ENCODE assay signal across 19 mouse cellular contexts in genomic region chr19:43926141-43926987, GRCm38 (mm10). TPM values are rescaled to one million over a fixed set of nuclear protein-coding genes. Genes with fewer than 3 reads are reported as not detected.
A peak's percentile ranks its signal among the peaks of the same experiment; 100 is the strongest.
DNase-seq lines count a peak whose midpoint lies in the region; ATAC-seq and TF ChIP-seq lines count a peak whose summit lies in the region.
"Had no signal": no experiment of that assay in that cellular context is flagged by ENCODE, and none has a peak within 500 bp of the region (broad histone marks: within the 10 kb centered on the region; RNA-seq: fewer than 3 reads in every experiment).

No protein-coding gene starts in this region.

- no peak for TF ChIP-seq CTCF in lung, postnatal 0 days (IDR thresholded peaks at IDR 0.05)
- no peak for TF ChIP-seq CTCF in bone marrow macrophage, adult 2 months (IDR thresholded peaks at IDR 0.05; ENCODE audit: low read depth, low read length)
- TF ChIP-seq CTCF in hindbrain, postnatal 0 days (IDR thresholded peaks at IDR 0.05; ENCODE audit: low read depth), result no peak

- DNase-seq in adrenal gland, postnatal 36 days, result peak; percentile 17 to 22
- no peak for DNase-seq in adrenal gland, postnatal 4 days (ENCODE audit: low spot score in 2 of 2)
- peak; percentile 36 for DNase-seq in lung, postnatal 0 days (ENCODE audit: low spot score)
- DNase-seq in lung, postnatal 36 days, result no peak
- no peak for DNase-seq in hindbrain, postnatal 0 days (ENCODE audit: low spot score)
- no peak for DNase-seq in midbrain, embryonic 14.5 days
- DNase-seq: B cell, adult 2 months; gastrocnemius, postnatal 14 days; kidney, postnatal 25 days; liver, embryonic 13.5 days; lung, postnatal 14 days; retina, postnatal 1 day had no signal

- H3K4me3 ChIP-seq in lung, postnatal 0 days (ENCODE audit: low read depth, low read length), result no peak overlapping the region
- no peak overlapping the region for H3K4me3 ChIP-seq in bone marrow macrophage, adult 2 months (ENCODE audit: insufficient read depth, low read length)
- H3K4me3 ChIP-seq in hindbrain, postnatal 0 days (ENCODE audit: low read length), result no peak overlapping the region
- H3K4me3 ChIP-seq in midbrain, embryonic 14.5 days (replicated peaks; ENCODE audit: low read depth, low read length), result no peak overlapping the region
- H3K4me3 ChIP-seq: embryonic facial prominence, embryonic 10.5 days; erythroblast, embryonic 14.5 days; heart, embryonic 12.5 days; liver, embryonic 13.5 days had no signal

- H3K4me2 ChIP-seq in lung, postnatal 0 days (replicated peaks; ENCODE audit: low read depth, low read length), result no peak overlapping the region
- no peak overlapping the region for H3K4me2 ChIP-seq in hindbrain, postnatal 0 days (ENCODE audit: low read depth, low read length)
- H3K4me2 ChIP-seq in midbrain, embryonic 14.5 days (ENCODE audit: low read length), result no peak overlapping the region
- H3K4me2 ChIP-seq: heart, embryonic 12.5 days; liver, embryonic 13.5 days had no signal

- no peaks in the 10 kb centered on the region for H3K9me3 ChIP-seq in lung, postnatal 0 days (ENCODE audit: low read length)
- no peaks in the 10 kb centered on the region for H3K9me3 ChIP-seq in hindbrain, postnatal 0 days (ENCODE audit: low read length)
- H3K9me3 ChIP-seq in midbrain, embryonic 14.5 days (ENCODE audit: control insufficient read depth, low read length), result peaks cover 2% of the 10 kb centered on the region; the same call in 1 of the 2 replicates
- H3K9me3 ChIP-seq: liver, embryonic 13.5 days had no signal

- H3K27ac ChIP-seq in lung, postnatal 0 days (ENCODE audit: low read length), result no peak overlapping the region
- H3K27ac ChIP-seq in bone marrow macrophage, adult 2 months (ENCODE audit: insufficient read depth, low read depth, low read length), result peak overlapping the region; percentile 25; the same call in 1 of the 2 replicates
- H3K27ac ChIP-seq in hindbrain, postnatal 0 days, result no peak overlapping the region
- no peak overlapping the region for H3K27ac ChIP-seq in midbrain, embryonic 14.5 days (replicated peaks; ENCODE audit: low read depth, low read length)
- H3K27ac ChIP-seq: embryonic facial prominence, embryonic 10.5 days; liver, embryonic 13.5 days had no signal

- no peaks in the 10 kb centered on the region; the same call in 1 of the 2 replicates for H3K4me1 ChIP-seq in lung, postnatal 0 days (ENCODE audit: insufficient read depth, low read depth, low read length)
- peaks cover 31% of the 10 kb centered on the region for H3K4me1 ChIP-seq in bone marrow macrophage, adult 2 months (ENCODE audit: control insufficient read depth, insufficient read depth, low read length)
- H3K4me1 ChIP-seq in hindbrain, postnatal 0 days (ENCODE audit: insufficient read depth, low read length), result peaks cover 3% of the 10 kb centered on the region; the same call in 1 of the 2 replicates
- H3K4me1 ChIP-seq in midbrain, embryonic 14.5 days (ENCODE audit: control insufficient read depth, insufficient read depth, low read length), result 0 out of 2 replicates have a peak, but pooled peaks cover 2% of the 10 kb centered on the region

- no peak for TF ChIP-seq EP300 in lung, postnatal 0 days (IDR thresholded peaks at IDR 0.05)

- no peak for ATAC-seq in lung, postnatal 0 days
- peak; percentile 70 for ATAC-seq in megakaryocyte progenitor cell, adult 5-6 weeks (replicated peaks; ENCODE audit: poor library complexity)
- ATAC-seq in hindbrain, postnatal 0 days, result no peak
- no peak for ATAC-seq in midbrain, embryonic 14.5 days (ENCODE audit: low FRiP score, low TSS enrichment)
- ATAC-seq: intestine, postnatal 0 days had no signal

- no peaks in the 10 kb centered on the region for H3K27me3 ChIP-seq in lung, postnatal 0 days (replicated peaks; ENCODE audit: insufficient read depth, low read length)
- H3K27me3 ChIP-seq in hindbrain, postnatal 0 days (ENCODE audit: insufficient read depth, low read length), result no peaks in the 10 kb centered on the region
- no peaks in the 10 kb centered on the region for H3K27me3 ChIP-seq in midbrain, embryonic 14.5 days (ENCODE audit: control insufficient read depth, insufficient read depth, low read length)
- H3K27me3 ChIP-seq: heart, embryonic 12.5 days; liver, embryonic 13.5 days had no signal

- TF ChIP-seq POLR2A in bone marrow macrophage, adult 2 months (IDR thresholded peaks at IDR 0.05; ENCODE audit: borderline replicate concordance, low read depth, low read length), result no peak

- 63% methylated on average over 10 of the region's 10 CpGs for WGBS in lung, postnatal 0 days
- WGBS in hindbrain, postnatal 0 days, result 67% methylated on average over 10 of the region's 10 CpGs
- 76% methylated on average over 10 of the region's 10 CpGs for WGBS in midbrain, embryonic 14.5 days

- no peaks in the 10 kb centered on the region; the same call in 1 of the 2 replicates for H3K36me3 ChIP-seq in lung, postnatal 0 days (ENCODE audit: insufficient read depth, low read length)
- H3K36me3 ChIP-seq in hindbrain, postnatal 0 days (ENCODE audit: insufficient read depth, low read length), result no peaks in the 10 kb centered on the region
- no peaks in the 10 kb centered on the region for H3K36me3 ChIP-seq in midbrain, embryonic 14.5 days (ENCODE audit: control insufficient read depth, insufficient read depth, low read length)
- H3K36me3 ChIP-seq: liver, embryonic 13.5 days had no signal

- no peak overlapping the region for H3K9ac ChIP-seq in lung, postnatal 0 days (replicated peaks; ENCODE audit: low read depth)
- no peak overlapping the region for H3K9ac ChIP-seq in hindbrain, postnatal 0 days (replicated peaks; ENCODE audit: low read length)
- no peak overlapping the region for H3K9ac ChIP-seq in midbrain, embryonic 14.5 days (replicated peaks; ENCODE audit: low read length)
- H3K9ac ChIP-seq: forebrain, postnatal 0 days; heart, embryonic 12.5 days; liver, embryonic 13.5 days had no signal

RNA-seq across cellular contexts. Expression of gene Dnmbp, which starts 13.6 kb away (rescaled TPM):
- total RNA-seq in adrenal gland, postnatal 36 days (2021), result 10 to 100 TPM; 12.6 to 13.3 TPM
- total RNA-seq in adrenal gland, postnatal 4 days (2021), result 10 to 100 TPM; 22.6 to 23.1 TPM
- polyA plus RNA-seq in lung, postnatal 0 days (2015; fragmentation: Nextera tagmentation; extraction: Ambion mirVana), result 10.0 and 10.2 TPM in 2 replicates
- polyA plus RNA-seq in bone marrow macrophage, adult 2 months (2012; ENCODE audit: insufficient read depth, insufficient read length, missing spikeins), result 10.2 and 13.5 TPM in 2 replicates
- total RNA-seq in megakaryocyte progenitor cell, adult 5-6 weeks (2015), result 7.4 and 7.7 TPM in 2 replicates
- total RNA-seq in megakaryocyte progenitor cell, adult 5-6 weeks (2017), result 7.7 and 14.6 TPM in 2 replicates
- 12.8 and 13.3 TPM in 2 replicates for total RNA-seq in hindbrain, postnatal 0 days (2014; rRNA removed)
- polyA plus RNA-seq in hindbrain, postnatal 0 days (2015; fragmentation: Nextera tagmentation; extraction: Ambion mirVana), result 6.5 and 7.1 TPM in 2 replicates
- polyA plus RNA-seq in midbrain, embryonic 14.5 days (2014; fragmentation: Nextera tagmentation; extraction: Ambion mirVana), result 7.2 and 8.6 TPM in 2 replicates
- polyA plus RNA-seq: erythroblast, embryonic 14.5 days had no signal

RNA-seq across cellular contexts. Expression of gene Cpn1, which starts 60.0 kb away (rescaled TPM):
- under 1 TPM in 1 of 2 experiments, not detected in 1; 0.26 TPM for total RNA-seq in adrenal gland, postnatal 36 days (2021)
- total RNA-seq in adrenal gland, postnatal 4 days (2021), result 10 to 100 TPM; 15.0 to 17.9 TPM
- 5.0 and 5.1 TPM in 2 replicates for polyA plus RNA-seq in lung, postnatal 0 days (2015; fragmentation: Nextera tagmentation; extraction: Ambion mirVana)
- polyA plus RNA-seq in bone marrow macrophage, adult 2 months (2012; ENCODE audit: insufficient read depth, insufficient read length, missing spikeins), result 0.28 TPM in 1 of 2 replicates, not detected in the other
- 0.22 TPM in 2 replicates for total RNA-seq in megakaryocyte progenitor cell, adult 5-6 weeks (2015)
- total RNA-seq in megakaryocyte progenitor cell, adult 5-6 weeks (2017), result 0.29 TPM in 1 of 2 replicates, not detected in the other
- total RNA-seq in hindbrain, postnatal 0 days (2014; rRNA removed), result 0.43 and 0.84 TPM in 2 replicates
- 0.43 and 0.58 TPM in 2 replicates for polyA plus RNA-seq in hindbrain, postnatal 0 days (2015; fragmentation: Nextera tagmentation; extraction: Ambion mirVana)
- polyA plus RNA-seq in midbrain, embryonic 14.5 days (2014; fragmentation: Nextera tagmentation; extraction: Ambion mirVana), result 0.12 and 0.19 TPM in 2 replicates
- total RNA-seq: gastrocnemius, postnatal 14 days had no signal

Comparison
In these comparisons a context has a peak if more than half of its experiments do, and no peak if none do; other contexts are left out.
1. DNase-seq: peak in adrenal gland, postnatal 36 days (2 of 2) and lung, postnatal 0 days (single experiment); none in adrenal gland, postnatal 4 days (0 of 2), lung, postnatal 36 days (single experiment), hindbrain, postnatal 0 days (single experiment) and midbrain, embryonic 14.5 days (single experiment).